Mouse (Mus musculus): ENCODE measurements around the gene Elavl3.

GRCm38 (mm10) chr9:22058011-22058424 is 6.2 kb upstream of the Elavl3 start:
- TF ChIP-seq TAL1 (IDR thresholded peaks at IDR 0.05; ENCODE audit: low read length): no peak
- TF ChIP-seq GATA1 (IDR thresholded peaks at IDR 0.05; ENCODE audit: low read length): no peak
